Mouse (Mus musculus): ENCODE results near the gene Hivep1.

The Hivep1 gene

GRCm38 (mm10) chr13:42116301-42116700, 64.5 kb downstream of the Hivep1 start:
- no peak for DNase-seq

- DNase-seq: no peak
These were observed 67.2 kb downstream of the Hivep1 start for GRCm38 (mm10) chr13:42119062-42119461.

GRCm38 (mm10) chr13:42121106-42121776, 69.4 kb downstream of the Hivep1 start:
- no peak for DNase-seq

- DNase-seq: no peak
These were observed 70.2 kb downstream of the Hivep1 start for GRCm38 (mm10) chr13:42121777-42122682.

- DNase-seq: peak in 1 of 2 experiments; percentile 29
These were observed 92.8 kb downstream of the Hivep1 start for GRCm38 (mm10) chr13:42144627-42145026.

GRCm38 (mm10) chr13:42149328-42150071, 97.7 kb downstream of the Hivep1 start:
- no peak for DNase-seq

- DNase-seq: no peak
These were observed 98.2 kb downstream of the Hivep1 start for GRCm38 (mm10) chr13:42150072-42150450.

- DNase-seq: no peak
These were observed 98.8 kb downstream of the Hivep1 start for GRCm38 (mm10) chr13:42150462-42151127.

- no peak for DNase-seq
These were observed 106.4 kb downstream of the Hivep1 start for GRCm38 (mm10) chr13:42158259-42158658.

GRCm38 (mm10) chr13:42159416-42160185, 107.8 kb downstream of the Hivep1 start:
- DNase-seq: no peak

- no peak for DNase-seq
These were observed 119.0 kb downstream of the Hivep1 start for GRCm38 (mm10) chr13:42170802-42171201.

- DNase-seq: peak in 1 of 2 experiments; percentile 39
These were observed 123.1 kb downstream of the Hivep1 start for GRCm38 (mm10) chr13:42174827-42175420.

- DNase-seq: no peak
These were observed 130.8 kb downstream of the Hivep1 start for GRCm38 (mm10) chr13:42182635-42183034.

- DNase-seq: no peak
These were observed 132.3 kb downstream of the Hivep1 start for GRCm38 (mm10) chr13:42184131-42184530.

- DNase-seq: no peak
These were observed 141.2 kb downstream of the Hivep1 start for GRCm38 (mm10) chr13:42193016-42193415.

GRCm38 (mm10) chr13:42195671-42196070, 143.8 kb downstream of the Hivep1 start:
- no peak for DNase-seq

GRCm38 (mm10) chr13:42197656-42198055, 145.8 kb downstream of the Hivep1 start:
- no peak for DNase-seq

GRCm38 (mm10) chr13:42213556-42213955, 161.7 kb downstream of the Hivep1 start:
- DNase-seq: no peak

- DNase-seq: no peak
These were observed 170.6 kb downstream of the Hivep1 start for GRCm38 (mm10) chr13:42222401-42222800.

- DNase-seq: no peak
These were observed 177.0 kb downstream of the Hivep1 start for GRCm38 (mm10) chr13:42228849-42229248.

- no peak for DNase-seq
These were observed 182.1 kb downstream of the Hivep1 start for GRCm38 (mm10) chr13:42233741-42234419.
